Mouse (Mus musculus) liver, embryonic 14.5 days (tissue): Measurements from ENCODE around the gene Rbfox1.

Experiments used
- CTCF ChIP-seq: IDR thresholded peaks from 2 replicates; pipeline ENCODE4 v1.5.1; 2016; ENCODE audit warnings: antibody characterized with exemption, low read depth, control low read depth
- EP300 ChIP-seq: IDR thresholded peaks from 2 replicates; pipeline ENCODE4 v1.6.1; 2016; ENCODE audit warnings: antibody characterized with exemption, low read depth

DNA sequence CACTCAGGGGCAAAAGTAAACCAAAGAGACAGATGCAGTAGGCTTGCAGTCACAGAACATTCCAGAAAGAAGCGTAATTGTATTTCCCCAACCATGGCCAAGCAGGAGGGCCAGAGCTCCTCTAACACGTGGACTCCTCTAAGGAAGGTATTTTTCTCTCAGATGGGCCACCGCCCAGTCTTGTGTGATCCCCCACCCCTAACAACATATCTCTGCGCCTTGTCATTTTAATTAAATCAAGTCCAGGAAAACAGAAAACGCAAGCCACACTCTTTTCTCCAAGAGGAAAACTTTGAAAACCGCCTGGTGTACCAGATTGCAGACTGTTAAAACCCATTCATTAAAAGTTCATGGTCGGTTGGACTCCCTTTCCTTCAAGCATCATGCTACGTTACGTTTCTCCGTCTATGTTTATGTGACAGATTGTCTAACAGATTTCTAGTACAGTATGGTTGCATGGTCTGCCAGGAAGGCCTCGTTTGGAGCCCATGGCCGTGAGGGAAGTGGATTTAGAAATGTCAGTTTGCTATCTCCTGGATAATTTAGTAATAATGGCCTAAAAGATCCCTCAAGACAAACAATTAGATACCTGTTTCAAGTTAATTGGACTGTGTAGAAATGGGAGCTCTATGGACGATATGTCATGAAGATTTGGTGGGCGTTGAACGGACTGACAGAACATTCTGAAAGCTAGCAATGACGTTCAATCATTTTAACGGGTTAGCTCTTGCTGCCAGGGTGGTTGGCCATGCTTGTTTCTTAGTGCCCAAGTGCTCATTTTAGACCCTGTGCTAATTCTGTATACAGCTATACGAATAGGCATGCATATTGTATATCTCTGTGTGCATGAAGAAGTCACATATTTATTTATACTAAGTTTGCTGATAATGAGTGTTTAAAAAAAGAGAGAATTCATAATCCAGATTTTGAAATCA, 425.9 kb downstream of the Rbfox1 start:
- TF ChIP-seq EP300 (no peak), CTCF (no peak)
